Mouse (Mus musculus): ENCODE measurements around the gene Ccdc62.

GRCm38 (mm10) chr5:124017941-124018340, 87.5 kb downstream of the Ccdc62 start:
- TF ChIP-seq POLR2A (IDR thresholded peaks at IDR 0.05; ENCODE audit: extremely low read depth, insufficient read depth, low read length) (no peak), CTCF (IDR thresholded peaks at IDR 0.05; ENCODE audit: extremely low read depth, insufficient read depth, low read length) (no peak)
